Mouse (Mus musculus): ENCODE measurements around the gene Atp1b2.
A peak's percentile ranks its signal among the peaks of the same experiment; 100 is the strongest.

DNA sequence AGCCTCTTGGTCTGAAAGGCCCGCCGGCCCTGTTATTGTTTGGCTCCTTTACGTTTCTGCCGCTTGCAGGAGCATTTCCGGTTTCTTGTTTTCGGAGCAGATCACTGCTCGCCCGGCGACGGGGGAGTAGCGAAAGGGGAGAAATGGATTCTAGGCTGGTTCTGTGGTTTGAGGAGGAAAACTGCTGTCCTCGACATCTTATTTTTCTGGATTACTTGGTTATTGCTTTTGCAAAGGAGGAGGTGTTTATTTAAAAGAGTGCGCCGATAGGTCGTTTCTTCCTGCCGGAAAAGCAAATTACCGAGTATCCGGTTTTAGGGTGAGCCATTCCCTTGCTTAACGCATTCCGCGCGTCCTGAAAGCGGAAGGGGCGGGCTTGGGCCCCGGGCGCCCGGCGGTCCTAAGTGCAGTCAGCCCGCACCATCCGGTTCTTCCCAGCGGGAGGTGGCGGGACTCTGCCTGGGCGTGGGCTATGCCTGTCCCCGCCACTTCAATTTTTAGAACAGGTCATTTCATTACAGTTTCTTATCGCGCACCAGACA, 24.5 kb downstream of the Atp1b2 start:
- TF ChIP-seq POLR2A (IDR thresholded peaks at IDR 0.05; ENCODE audit: borderline replicate concordance, low read depth, low read length) (peak; percentile 63; the same call in 1 of the 2 replicates), CTCF (IDR thresholded peaks at IDR 0.05; ENCODE audit: low read depth, low read length) (no peak)

All from bone marrow macrophage, adult 2 months (primary cell).